Mouse (Mus musculus) heart, postnatal 0 days (tissue): ENCODE results near the gene Upp2.

Experiments
- CTCF ChIP-seq: IDR thresholded peaks from 2 replicates; pipeline ENCODE4 v1.5.1; 2016; ENCODE audit warnings: antibody characterized with exemption, control low read depth, low read depth
- EP300 ChIP-seq: IDR thresholded peaks from 2 replicates; pipeline ENCODE4 v1.6.1; 2016; ENCODE audit warnings: antibody characterized with exemption, low read depth

- TF ChIP-seq CTCF (no peak), EP300 (no peak)
Measured at GRCm38 (mm10) chr2:58747483-58748229, 180.6 kb downstream of the Upp2 start.
